Mouse (Mus musculus): ENCODE results near the gene Yif1a.

GRCm38 (mm10) chr19:5098363-5099143 lies 10.2 kb downstream of the Yif1a start, which contains the start of gene Cnih2:
- no peak for TF ChIP-seq CTCF (IDR thresholded peaks at IDR 0.05; ENCODE audit: borderline replicate concordance, control insufficient read depth, extremely low read depth, insufficient read depth, low read length, poor library complexity)
- TF ChIP-seq POLR2A (IDR thresholded peaks at IDR 0.05; ENCODE audit: control insufficient read depth, extremely low read depth, insufficient read depth, low read length, poor library complexity), result no peak
